Mouse (Mus musculus): ENCODE measurements around the gene Fam166b.

Fam166b gene

DNA sequence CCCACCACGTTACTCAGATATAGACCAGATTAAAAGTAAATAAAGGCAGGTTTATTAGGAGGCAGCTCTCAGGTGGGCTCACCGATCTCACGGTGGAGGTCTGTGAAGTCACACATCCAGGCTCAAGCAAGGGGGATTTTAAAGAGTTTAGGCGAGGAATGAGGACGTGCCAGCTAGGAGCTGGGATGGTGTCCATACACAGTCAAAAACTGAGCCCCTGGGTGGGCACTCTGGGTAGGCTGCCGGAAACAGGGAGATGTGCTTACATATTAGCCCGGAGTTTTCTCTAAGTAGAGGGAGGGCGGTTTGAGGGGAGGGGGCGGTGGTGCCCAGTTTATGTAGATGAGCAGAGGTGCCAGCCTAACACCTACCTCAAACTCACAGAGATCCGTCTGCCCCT is 48.0 kb downstream of the Fam166b start:
- DNase-seq (ENCODE audit: low spot score in 2 of 2), result no peak

DNA sequence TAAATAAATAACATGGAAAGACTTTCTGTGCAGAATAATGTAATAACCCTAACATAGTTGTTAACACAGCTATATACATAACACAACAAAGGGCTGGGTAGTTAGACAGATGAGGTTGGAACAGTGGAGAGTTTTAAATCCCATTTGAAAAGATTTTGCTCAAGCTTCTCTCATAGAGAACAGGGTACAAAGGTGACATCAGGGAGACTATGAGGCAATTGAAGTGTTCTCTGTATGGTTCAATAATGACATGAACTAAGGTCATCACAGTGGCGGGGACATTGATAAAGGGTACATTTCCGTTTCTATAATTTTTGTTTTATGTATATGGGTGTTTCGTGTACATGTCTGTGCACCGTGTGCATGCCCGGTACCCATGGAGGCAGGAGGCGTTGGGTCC is 49.3 kb downstream of the Fam166b start:
- DNase-seq (ENCODE audit: low spot score in 2 of 2), result no peak
